Mouse (Mus musculus): ENCODE measurements around the gene Xrra1.

Gene Xrra1

DNA sequence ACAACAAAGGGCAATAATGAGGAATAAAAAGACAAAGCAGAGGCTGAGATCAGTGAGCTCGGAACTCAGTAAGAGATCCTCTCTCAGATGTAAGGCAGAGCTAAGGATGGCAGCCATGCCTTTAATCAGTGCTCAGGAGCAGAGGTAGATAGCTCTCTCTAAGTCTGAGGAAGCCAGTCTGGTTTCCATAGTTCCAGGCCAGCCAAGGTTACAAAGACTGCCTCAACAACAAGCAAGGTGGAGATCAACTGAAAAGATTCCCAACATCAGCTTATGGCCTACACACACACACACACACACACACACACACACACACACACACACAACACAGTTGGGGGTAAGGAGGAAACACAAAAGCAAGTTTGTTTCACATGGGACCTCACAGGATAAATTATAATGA, 7.8 kb upstream of the Xrra1 start:
- DNase-seq (ENCODE audit: low spot score): no peak

DNA sequence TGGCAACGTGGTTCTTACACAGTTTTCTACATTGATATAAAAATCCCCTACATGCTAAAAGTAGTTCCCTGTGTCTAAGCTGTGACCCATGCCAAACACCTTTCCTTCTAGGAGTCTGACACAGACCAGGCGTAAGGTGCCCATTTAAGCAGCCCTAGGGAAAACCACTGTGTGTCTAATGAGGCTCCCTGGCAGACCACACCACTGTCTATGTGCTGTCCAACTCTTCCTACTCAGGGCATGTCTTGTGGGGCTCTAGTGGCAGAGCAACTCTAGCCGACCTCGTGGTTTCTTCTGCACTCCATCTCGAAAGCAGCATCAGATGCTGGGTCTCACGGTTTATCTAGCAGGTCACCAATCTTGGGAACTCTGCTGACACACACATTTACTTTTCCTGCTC, 7.3 kb upstream of the Xrra1 start:
- no peak for DNase-seq (ENCODE audit: low spot score)

DNA sequence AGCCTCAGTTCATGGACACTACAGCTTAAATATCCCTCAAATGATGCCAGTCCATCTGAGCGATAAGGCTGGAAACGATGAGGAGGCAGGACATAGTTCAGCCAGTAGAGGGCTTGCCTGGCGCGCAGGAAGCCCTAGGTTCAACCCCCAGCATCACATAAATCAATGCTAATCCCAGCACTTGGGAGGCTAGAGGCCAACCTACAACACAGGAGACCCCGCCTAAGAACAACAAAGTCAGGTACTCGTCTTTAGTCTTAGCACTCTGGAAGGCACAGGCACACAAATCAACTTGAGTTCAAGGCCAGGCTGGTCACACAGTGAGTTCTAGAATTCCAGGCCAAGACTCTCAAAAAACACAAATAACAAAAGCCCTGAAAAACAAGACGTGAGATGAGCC, 5.6 kb upstream of the Xrra1 start:
- DNase-seq (ENCODE audit: low spot score): no peak

DNA sequence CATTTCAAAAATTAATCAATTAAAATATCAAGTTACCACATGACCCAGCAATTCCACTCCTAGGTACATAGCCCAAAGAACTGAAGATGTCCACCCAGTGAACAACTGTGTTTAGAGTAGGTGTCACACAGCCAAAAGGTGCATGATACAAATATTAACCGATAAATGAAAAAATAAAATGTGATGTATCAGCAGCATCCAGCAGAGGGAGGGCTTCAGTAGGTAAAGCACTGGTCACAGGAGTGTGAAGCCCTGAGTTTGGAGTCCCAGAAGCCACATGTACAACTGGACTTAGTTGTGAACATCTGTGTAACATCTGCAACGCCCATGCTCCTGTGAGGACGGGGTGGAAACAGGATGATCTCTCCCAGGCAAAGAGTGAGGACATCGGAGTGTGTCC, 4.6 kb upstream of the Xrra1 start:
- DNase-seq (ENCODE audit: low spot score): no peak

DNA sequence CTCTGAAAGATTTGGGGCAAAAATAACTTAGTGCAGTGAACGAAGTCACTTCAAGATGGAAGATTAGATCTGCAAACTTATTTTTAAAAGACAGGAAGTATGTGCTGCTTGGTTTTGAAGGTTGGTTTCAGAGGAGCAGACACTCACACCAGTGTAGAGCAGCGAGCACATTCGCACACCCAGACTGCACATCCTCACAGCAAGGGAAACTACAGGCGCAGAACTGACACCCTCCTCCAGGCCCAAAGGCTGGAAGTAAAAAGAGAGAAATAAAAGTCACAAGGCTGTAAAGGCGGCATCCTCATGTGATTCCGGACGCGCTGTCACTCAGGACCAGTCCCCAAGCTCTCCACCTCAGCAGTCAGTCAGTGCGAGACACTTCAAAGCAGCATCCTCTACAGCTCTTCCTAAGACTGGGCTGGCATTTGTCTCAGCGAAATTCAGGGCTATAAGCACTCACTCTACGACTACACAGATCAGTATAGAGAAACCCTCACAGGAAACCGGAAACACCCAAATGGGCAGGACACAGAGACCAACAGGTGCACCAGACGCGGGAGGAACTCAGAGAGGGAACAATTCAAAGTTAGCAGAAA, 2.6 kb upstream of the Xrra1 start:
- DNase-seq (ENCODE audit: low spot score): no peak

DNA sequence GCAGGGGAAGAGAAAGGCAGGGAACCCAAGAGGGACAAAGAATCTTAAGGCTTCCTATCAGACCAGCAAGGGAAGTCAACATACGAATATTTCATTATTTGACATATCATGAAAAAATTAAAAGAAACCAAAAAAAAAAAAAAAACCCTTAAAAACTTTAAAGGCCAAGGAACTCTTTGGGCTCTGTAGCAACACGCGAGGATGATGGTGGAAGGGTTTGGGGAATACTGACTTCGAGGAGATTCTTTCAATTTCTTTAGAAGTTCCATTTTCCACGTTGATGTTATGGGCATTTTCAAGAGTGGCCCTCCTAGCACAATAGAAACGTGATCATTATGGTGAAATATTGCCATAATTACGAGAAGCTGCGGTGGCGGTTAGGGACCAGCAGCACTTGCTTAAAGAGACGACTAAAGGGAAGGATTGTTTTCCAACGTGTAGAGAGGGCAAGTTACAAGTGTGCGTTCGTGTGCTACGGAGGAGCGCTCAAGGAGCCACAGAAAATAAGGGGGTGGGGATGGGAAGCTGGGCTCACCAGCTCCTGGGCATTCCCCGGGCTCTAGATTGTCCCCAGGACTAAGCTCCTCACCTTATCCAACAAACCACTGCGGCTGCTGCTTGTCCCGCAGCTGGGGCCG, 622 bp upstream of the Xrra1 start:
- DNase-seq (ENCODE audit: low spot score): no peak

DNA sequence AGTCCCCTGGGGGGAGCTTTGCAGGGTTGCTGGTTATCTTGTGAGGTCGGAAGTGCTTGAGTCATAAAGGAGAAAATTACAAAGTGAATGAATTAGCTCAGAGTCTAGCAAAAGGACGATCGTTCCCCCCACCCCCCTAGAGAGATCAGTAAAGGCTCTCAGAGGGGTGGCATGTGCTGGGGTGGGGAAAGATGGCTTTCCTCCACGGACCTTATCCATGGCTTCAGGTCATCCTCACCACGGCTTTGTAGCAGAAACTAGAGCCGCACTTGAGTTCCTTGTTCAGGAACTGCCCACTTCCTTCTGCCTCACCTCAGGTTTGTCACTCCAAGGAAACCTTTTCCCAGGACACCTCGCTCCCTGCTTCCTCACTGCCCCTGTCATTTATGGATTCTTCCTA, 4.4 kb downstream of the Xrra1 start, which contains the start of gene Spcs2:
Gene Spcs2, minus strand, starts transcription at position 101 of the 400 bp plus-strand sequence.
- no peak for DNase-seq (ENCODE audit: low spot score)

DNA sequence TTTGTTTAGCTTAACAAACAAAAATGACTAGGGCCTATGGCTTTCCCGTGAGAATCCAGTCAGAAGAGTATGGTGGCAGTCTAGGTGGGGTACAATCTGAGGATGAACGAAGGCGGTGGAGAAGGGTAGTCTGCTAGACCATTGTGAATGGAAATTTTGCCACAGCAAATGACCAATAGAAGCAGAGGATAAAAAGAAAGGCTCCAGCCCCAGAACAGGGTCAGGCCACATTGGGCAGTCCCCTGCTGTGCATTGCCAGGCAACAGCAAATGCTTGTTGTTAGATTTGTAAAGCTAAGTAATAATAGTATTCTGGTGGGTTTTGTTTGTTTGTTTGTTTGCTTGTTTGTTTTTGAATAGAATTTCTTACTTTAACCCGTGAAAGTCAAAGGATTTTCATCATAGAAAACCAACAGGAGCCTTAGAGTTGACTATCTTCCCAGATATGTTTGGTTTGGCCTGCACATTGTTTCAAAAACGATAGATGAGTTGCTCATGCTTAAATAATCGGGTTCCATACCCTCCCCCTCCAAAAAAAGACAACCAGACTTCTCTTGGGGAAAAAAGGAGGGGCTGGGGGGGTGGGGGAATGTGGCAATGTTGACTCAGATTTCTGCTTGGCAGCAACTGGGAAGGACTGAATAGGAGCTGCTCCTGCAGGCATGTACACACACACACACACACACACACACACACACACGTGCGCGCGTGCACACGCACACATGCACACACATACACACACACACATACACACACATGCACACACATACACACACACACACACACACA, 5.5 kb downstream of the Xrra1 start:
- no peak for DNase-seq (ENCODE audit: low spot score)

DNA sequence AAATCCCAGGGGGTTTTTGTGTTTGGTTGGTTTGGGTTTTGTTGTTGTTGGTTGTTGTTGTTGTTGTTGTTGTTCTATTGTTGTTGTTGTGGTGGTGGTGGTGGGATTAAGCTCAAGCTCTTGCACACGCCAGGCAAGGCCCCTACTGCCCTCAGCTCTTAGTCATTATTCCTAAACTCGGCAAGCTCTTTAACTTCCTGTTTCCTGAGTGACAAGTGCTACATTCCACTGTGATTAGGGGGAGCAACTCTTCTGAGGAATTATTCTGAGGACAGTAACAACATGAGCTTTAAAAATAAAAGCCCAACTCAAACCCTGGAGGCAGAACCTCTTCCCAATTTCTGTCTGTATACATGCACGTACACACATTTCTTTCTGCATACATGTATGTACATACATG, 6.3 kb downstream of the Xrra1 start:
- DNase-seq (ENCODE audit: low spot score): no peak

DNA sequence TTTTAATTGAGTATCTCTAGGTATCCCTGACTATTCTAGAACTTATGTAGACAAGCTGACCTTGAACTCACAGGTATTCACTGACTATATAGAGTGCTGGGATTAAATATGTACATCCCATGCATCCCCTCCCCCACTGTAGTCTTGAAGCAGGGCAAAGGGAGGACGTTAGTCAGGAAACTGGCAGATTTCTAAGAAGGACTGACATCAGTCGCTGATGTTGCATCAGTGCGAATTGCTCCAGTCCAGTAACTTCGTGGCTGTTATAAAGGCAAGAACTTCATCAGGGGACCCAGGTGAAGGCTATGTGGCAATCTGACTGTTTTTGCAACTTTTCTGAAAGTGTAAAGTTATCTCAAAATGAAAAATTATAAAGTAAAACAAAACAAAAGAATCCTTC, 10.4 kb downstream of the Xrra1 start:
- no peak for DNase-seq (ENCODE audit: low spot score)

DNA sequence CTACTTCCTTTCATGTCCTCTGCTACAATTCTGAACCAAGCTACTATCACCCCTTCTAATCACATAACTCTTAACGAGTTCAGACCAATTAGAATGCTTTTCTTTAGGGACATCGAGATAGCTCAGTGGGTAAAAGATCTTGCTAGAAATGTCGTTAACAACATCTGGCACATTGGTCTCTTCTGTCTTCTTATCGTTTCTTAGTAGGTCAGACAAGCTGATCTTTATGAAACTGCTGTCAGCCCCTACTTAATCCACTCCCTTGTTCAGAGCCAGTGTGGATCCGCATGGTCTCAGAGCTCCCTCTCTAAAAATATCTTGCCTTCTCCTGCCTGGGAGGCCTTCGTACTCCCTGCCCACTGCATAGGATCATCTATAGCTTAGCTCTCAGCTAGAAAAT, 15.0 kb downstream of the Xrra1 start:
- no peak for DNase-seq (ENCODE audit: low spot score)

DNA sequence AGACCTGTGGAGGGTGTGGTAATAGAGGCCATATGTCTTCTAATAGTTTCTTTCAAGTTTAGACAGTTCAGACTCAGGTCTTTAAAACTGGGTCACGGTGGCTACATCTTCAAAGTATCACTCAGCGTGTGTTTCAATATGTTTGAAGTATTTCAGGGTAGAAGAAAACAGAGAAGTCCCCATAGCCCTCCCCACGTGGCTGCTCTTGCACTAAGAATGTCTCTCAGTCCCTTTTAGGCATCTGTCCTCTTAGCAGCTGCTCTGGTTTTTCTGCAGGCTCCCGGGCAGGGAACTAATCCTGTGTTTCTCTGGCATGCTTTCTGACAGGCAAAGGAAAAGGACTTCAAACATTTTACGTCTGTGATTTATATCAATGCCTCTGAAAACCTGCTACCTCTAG, 17.0 kb downstream of the Xrra1 start:
- no peak for DNase-seq (ENCODE audit: low spot score)

DNA sequence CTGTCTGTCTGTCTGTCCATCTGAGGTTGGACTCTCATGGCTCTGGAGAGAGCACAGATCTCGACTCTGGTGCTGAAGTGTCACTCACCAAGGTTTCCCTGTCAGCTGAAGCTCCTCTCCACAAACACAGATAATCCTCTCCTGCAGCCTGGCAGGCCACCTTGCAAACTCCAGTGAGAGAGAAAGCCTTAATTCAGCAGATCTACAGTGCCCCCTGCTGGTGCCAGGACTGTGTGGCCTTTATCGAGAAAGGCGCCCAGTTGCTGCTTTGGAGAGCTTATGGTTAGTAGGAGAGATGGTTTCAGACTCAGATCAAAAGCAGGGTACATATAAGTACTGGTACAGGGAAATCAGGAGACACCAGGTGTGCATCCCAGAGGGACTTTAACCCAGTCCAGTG, 17.4 kb downstream of the Xrra1 start:
- DNase-seq (ENCODE audit: low spot score): peak; percentile 72

DNA sequence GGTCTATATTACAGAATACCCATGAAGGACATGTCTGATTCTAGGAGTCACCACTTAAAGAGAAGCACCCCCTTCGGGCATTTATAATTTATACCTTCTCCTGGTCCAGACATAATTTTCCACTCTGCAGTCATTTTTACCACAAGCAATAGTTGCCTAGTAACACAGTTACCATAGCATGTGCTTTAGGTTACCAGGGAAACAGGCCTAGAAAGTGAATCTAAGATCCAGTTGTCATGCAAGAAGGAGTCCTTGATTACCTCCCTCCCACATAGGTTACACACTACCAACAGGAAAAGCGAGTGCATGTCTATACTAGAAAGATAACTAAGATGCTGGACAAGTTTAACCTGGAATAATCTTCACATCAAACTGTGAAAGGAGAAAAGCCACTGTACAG, 19.3 kb downstream of the Xrra1 start:
- no peak for DNase-seq (ENCODE audit: low spot score)

DNA sequence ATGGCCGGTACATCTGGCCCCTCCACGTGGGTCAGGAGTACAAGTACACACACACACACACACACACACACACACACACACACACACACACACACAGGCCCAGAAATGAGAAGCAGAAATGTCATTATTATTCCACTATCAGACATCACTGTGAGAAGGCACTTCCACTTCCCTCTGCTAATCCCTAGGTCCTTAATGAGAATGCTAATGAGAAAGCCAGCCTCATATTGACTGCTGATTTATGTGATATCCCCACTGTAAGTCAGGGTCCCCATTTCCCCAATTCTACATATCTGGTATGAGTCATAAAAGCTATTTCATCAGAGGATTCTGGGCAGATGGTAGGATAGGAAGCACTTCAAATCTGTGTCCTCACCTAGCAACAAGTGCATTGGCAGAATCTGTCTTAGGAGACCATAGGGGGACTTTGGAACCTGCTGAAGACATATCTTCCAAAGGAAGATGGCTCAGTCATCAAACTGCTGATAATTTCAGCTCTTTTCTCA, 28.4 kb downstream of the Xrra1 start:
- no peak for DNase-seq (ENCODE audit: low spot score)

DNA sequence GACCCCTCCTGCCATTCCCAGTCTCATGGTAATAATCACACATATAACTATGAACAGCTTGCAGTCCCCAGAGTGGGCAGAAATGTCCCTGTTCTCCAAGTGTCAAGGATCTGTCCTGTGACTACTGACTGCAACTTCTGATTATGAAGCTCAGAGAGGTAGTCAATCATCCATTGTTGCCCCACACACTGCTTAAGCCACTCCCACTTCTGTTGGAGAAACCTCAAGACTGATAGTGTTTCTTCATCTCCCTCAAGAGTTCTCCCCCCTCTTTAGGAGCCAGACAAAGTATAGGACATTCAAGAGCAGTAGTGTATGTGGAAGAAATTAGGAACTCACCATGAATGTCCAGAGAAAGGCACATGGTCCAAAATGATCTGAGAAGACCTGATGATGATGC, 28.8 kb downstream of the Xrra1 start:
- no peak for DNase-seq (ENCODE audit: low spot score)

DNA sequence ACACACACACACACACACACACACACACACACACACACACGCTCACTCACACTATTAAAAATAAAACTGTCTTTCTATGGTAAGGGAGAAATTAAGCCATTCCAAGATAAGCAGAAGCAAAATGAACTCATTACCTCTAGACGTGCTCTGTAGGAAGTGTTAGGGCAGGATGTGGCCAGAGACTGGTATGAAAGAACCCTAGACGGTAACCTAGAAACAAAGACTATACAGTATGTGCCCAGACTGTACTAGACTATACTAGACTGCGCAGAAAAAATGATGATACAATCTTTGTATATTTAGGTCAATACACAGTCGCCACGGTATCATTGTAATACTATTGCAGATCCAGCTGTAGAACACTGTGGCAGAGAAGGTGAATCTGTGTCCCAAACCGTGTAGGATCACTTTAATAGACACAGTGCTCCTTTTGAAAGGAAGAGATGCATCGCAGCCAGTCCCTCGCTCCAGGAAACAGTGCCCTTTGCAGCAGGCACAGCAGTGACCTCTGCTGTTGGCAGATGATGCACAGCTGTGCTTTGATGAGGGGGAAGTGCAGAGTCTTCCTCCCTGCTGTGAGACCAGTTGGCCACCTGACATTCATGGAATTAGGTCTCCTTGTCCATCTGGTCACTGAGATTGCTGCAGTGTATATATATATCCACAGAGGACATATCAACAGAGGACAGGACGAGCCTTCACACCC, 30.4 kb downstream of the Xrra1 start:
- DNase-seq (ENCODE audit: low spot score): no peak

DNA sequence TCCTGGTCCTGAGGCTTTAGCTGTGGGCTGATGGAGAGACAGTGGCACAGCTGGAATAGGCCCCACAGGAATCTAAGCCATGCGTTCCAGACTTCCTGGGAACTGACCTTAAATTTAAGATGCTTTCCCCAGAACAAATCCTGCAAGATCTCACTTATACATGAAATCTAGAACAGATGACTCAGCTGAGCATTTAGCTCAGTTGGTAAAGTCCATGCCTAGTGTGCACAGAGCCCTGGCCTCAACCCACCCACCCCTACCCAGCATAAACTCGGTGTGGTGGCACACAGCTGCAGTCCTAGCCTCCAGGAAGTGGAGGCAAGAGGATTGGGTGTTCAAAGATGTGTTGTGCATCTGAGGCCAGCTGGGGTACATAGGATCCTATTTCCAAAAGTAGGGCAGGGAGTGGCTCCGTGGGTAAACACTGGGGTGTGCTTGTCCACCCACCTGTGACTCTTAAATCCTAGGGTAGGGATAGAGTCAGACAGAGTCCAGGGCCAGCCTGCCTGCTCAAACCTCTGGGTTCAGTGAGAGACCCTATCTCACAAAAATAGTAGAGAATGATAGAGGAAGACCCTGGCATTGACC, 31.3 kb downstream of the Xrra1 start:
- DNase-seq (ENCODE audit: low spot score): no peak

DNA sequence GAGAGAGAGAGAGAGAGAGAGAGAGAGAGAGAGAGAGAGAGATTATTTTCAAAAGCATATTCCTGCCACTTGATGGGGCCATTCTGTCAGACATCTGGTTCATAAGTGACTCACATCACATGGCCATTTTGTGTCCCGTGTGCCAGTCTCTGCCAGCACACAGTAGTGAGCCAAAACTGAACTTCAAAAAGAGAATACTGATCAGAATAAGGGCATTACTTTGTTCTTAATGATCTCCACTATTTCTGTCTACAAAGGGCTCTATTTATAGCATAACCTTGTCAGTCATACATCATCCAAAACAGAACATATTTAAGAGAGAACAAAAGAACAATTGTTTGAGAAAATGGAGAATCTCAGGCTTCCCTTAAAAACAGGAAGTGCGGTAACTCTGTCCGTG, 32.6 kb downstream of the Xrra1 start:
- no peak for DNase-seq (ENCODE audit: low spot score)

DNA sequence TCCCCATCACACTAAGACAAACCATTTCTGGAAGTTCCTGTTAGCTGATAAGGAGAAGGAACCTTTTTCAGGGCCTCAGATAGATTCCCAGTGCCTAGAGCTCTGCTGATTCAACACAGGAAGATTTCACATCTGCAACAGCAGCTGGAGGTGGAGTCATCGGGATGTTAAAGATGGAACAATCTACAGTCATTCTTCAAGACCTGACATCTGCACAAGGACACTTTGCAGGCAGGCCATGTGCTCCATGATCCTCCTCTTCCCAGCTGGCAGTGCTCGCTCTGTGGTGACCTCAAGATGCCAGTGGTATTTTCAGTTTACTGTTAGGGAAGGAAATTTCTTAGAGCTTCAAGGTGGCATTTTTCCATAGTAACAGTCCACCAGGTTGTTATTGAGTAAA, 33.4 kb downstream of the Xrra1 start:
- no peak for DNase-seq (ENCODE audit: low spot score)

DNA sequence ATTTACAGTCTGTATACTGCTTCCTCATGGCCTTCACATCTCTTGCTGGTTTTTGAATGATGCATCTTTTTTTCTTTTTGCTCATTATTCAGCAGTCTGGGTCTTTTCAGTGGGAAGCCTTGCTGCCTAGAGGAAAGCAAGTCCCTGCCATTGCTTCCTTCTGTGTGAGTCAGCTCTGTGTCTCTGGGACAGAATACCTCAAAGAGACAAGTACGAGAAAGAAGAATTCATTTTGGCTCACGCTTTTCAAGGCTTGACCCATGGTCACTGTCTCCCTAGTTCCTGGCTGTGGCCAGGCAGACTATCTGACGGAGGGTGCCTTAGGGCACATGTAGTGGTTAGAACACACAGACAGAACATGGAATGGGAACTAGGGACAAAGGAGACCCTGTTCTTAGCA, 35.1 kb downstream of the Xrra1 start:
- DNase-seq (ENCODE audit: low spot score): no peak

DNA sequence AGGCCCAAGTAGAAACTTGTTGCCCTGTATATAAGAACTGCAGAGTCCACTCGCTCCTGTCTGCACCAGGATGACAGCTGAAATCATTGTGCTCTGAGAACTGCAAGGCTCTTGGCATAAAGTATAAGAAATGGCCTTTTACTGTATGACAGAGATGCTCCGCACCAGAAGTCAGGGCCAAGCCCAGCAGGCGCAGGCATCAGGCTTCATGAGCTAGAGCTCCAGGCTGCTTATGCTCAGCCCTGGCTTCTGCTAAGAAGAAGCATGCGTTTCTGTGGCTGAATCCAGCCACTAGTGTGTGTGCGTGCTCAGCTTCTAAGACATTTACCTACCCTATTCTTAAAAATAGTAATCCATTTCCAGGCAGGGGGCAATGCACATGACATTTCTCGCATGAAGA, 35.6 kb downstream of the Xrra1 start:
- DNase-seq (ENCODE audit: low spot score): no peak
